Mouse (Mus musculus): Measurements from ENCODE around the gene Hist2h2ab.

Hist2h2ab gene

GRCm38 (mm10) chr3:96262216-96262875 lies 42.7 kb downstream of the Hist2h2ab start:
- DNase-seq, result peak; percentile 49 to 57

- peak; percentile 87 to 91 for DNase-seq
Observed at GRCm38 (mm10) chr3:96262979-96263550, 43.4 kb downstream of the Hist2h2ab start, which contains the start of gene Hist2h4. Hist2h4 (minus strand) TSS chr3:96263311.

GRCm38 (mm10) chr3:96263558-96264403 lies 44.1 kb downstream of the Hist2h2ab start:
- DNase-seq, result peak; percentile 40 to 52

- no peak for DNase-seq
Observed at GRCm38 (mm10) chr3:96264404-96264949, 44.8 kb downstream of the Hist2h2ab start.

GRCm38 (mm10) chr3:96266132-96266710 lies 46.6 kb downstream of the Hist2h2ab start:
- no peak for DNase-seq

- DNase-seq, result no peak
Observed at GRCm38 (mm10) chr3:96267541-96267940, 47.9 kb downstream of the Hist2h2ab start.

- peak; percentile 66 to 71 for DNase-seq
Observed at GRCm38 (mm10) chr3:96268051-96268775, 48.5 kb downstream of the Hist2h2ab start, which contains the start of gene Hist2h3b. Hist2h3b (plus strand) TSS chr3:96268654.

- DNase-seq, result peak; percentile 18 to 36
Observed at GRCm38 (mm10) chr3:96268776-96269378, 49.2 kb downstream of the Hist2h2ab start.

Measured in spleen, adult 18-20 months (tissue).